Mouse (Mus musculus) T-cell, adult 2 months (primary cell): ENCODE results near the gene Lhfp.
"Not testable (repeated sequence)": the region's sequence is repeated elsewhere in the genome, so short reads cannot be mapped to it uniquely, and the experiment has no call there.

Experiments
- DNase-seq: peaks from one replicate; pipeline ENCODE4 v3.0.0; 2022; ENCODE audit warnings: low spot score

Lhfp gene

GRCm38 (mm10) chr3:53273220-53273619 lies 231.9 kb downstream of the Lhfp start:
- no peak for DNase-seq

- DNase-seq, result no peak
Observed at GRCm38 (mm10) chr3:53277993-53278392, 236.7 kb downstream of the Lhfp start.

GRCm38 (mm10) chr3:53282005-53282404 lies 240.7 kb downstream of the Lhfp start:
- DNase-seq, result not testable (repeated sequence)

- no peak for DNase-seq
Observed at GRCm38 (mm10) chr3:53284023-53284422, 242.7 kb downstream of the Lhfp start.

GRCm38 (mm10) chr3:53284471-53285177 lies 243.3 kb downstream of the Lhfp start:
- DNase-seq, result no peak

GRCm38 (mm10) chr3:53288662-53289061 lies 247.3 kb downstream of the Lhfp start:
- DNase-seq, result no peak

- no peak for DNase-seq
Observed at GRCm38 (mm10) chr3:53289589-53290219, 248.4 kb downstream of the Lhfp start.

- no peak for DNase-seq
Observed at GRCm38 (mm10) chr3:53291185-53291584, 249.9 kb downstream of the Lhfp start.

- DNase-seq, result no peak
Observed at GRCm38 (mm10) chr3:53291945-53292344, 250.6 kb downstream of the Lhfp start.

GRCm38 (mm10) chr3:53292474-53292873 lies 251.1 kb downstream of the Lhfp start:
- DNase-seq, result no peak

GRCm38 (mm10) chr3:53292979-53293378 lies 251.7 kb downstream of the Lhfp start:
- DNase-seq, result no peak

GRCm38 (mm10) chr3:53293901-53294433 lies 252.6 kb downstream of the Lhfp start:
- DNase-seq, result no peak

GRCm38 (mm10) chr3:53294855-53295254 lies 253.5 kb downstream of the Lhfp start:
- no peak for DNase-seq

GRCm38 (mm10) chr3:53301866-53302265 lies 260.5 kb downstream of the Lhfp start:
- DNase-seq, result no peak

GRCm38 (mm10) chr3:53304123-53304900 lies 263.0 kb downstream of the Lhfp start:
- no peak for DNase-seq

GRCm38 (mm10) chr3:53305860-53306259 lies 264.5 kb downstream of the Lhfp start:
- no peak for DNase-seq

- no peak for DNase-seq
Observed at GRCm38 (mm10) chr3:53308649-53309048, 267.3 kb downstream of the Lhfp start.

GRCm38 (mm10) chr3:53310093-53310492 lies 268.8 kb downstream of the Lhfp start:
- DNase-seq, result no peak

GRCm38 (mm10) chr3:53310615-53311014 lies 269.3 kb downstream of the Lhfp start:
- no peak for DNase-seq
